Mouse (Mus musculus): Measurements from ENCODE around the gene Iqgap1. TPM values are rescaled to one million over a fixed set of nuclear protein-coding genes. Genes with fewer than 3 reads are reported as not detected.

The Iqgap1 gene
- polyA plus RNA-seq, 1 experiment from 2014 or later: 28.0 TPM

GRCm38 (mm10) chr7:80697859-80698258 is 127.9 kb downstream of the Iqgap1 start:
- no peak overlapping the region for H3K27ac ChIP-seq (ENCODE audit: low read depth, low read length)

GRCm38 (mm10) chr7:80696903-80697302 is 128.9 kb downstream of the Iqgap1 start:
- no peak overlapping the region for H3K9ac ChIP-seq (ENCODE audit: low read length)
- no peaks in the 10 kb centered on the region for H3K27me3 ChIP-seq (ENCODE audit: control insufficient read depth, insufficient read depth, low read length)
- no peaks in the 10 kb centered on the region for H3K4me1 ChIP-seq (replicated peaks; ENCODE audit: control insufficient read depth, insufficient read depth, low read length)
- no peak for ATAC-seq (replicated peaks; ENCODE audit: low FRiP score)
- H3K4me3 ChIP-seq (ENCODE audit: low read depth, low read length): no peak overlapping the region
- H3K9me3 ChIP-seq (ENCODE audit: control insufficient read depth, low read length): no peaks in the 10 kb centered on the region
- no peaks in the 10 kb centered on the region for H3K36me3 ChIP-seq (ENCODE audit: control insufficient read depth, insufficient read depth, low read length)
- no peak overlapping the region for H3K4me2 ChIP-seq (ENCODE audit: low read depth, low read length, severe bottlenecking)
- 71% methylated on average over 4 of the region's 4 CpGs for WGBS
- no peak overlapping the region for H3K27ac ChIP-seq (ENCODE audit: low read depth, low read length)
- no peak for DNase-seq (ENCODE audit: low spot score)

More at GRCm38 (mm10) chr7:80697859-80698258, 127.9 kb downstream of the Iqgap1 start:
- no peaks in the 10 kb centered on the region for H3K36me3 ChIP-seq (ENCODE audit: control insufficient read depth, insufficient read depth, low read length)
- no peak overlapping the region for H3K4me3 ChIP-seq (ENCODE audit: low read depth, low read length)
- no peaks in the 10 kb centered on the region for H3K4me1 ChIP-seq (replicated peaks; ENCODE audit: control insufficient read depth, insufficient read depth, low read length)
- 82% methylated on average over 5 of the region's 5 CpGs for WGBS
- no peak for DNase-seq (ENCODE audit: low spot score)
- H3K9me3 ChIP-seq (ENCODE audit: control insufficient read depth, low read length): no peaks in the 10 kb centered on the region
- no peak overlapping the region for H3K9ac ChIP-seq (ENCODE audit: low read length)
- no peaks in the 10 kb centered on the region for H3K27me3 ChIP-seq (ENCODE audit: control insufficient read depth, insufficient read depth, low read length)
- no peak for ATAC-seq (replicated peaks; ENCODE audit: low FRiP score)
- no peak overlapping the region for H3K4me2 ChIP-seq (ENCODE audit: low read depth, low read length, severe bottlenecking)

GRCm38 (mm10) chr7:80696334-80696733 is 129.4 kb downstream of the Iqgap1 start:
- WGBS: 72% methylated on average over 1 of the region's 1 CpGs
- Histone ChIP-seq H3K36me3 (ENCODE audit: control insufficient read depth, insufficient read depth, low read length) (no peaks in the 10 kb centered on the region), H3K9ac (ENCODE audit: low read length) (no peak overlapping the region), H3K4me2 (ENCODE audit: low read depth, low read length, severe bottlenecking) (no peak overlapping the region), H3K27ac (ENCODE audit: low read depth, low read length) (no peak overlapping the region), H3K27me3 (ENCODE audit: control insufficient read depth, insufficient read depth, low read length) (no peaks in the 10 kb centered on the region), H3K9me3 (ENCODE audit: control insufficient read depth, low read length) (no peaks in the 10 kb centered on the region), H3K4me3 (ENCODE audit: low read depth, low read length) (no peak overlapping the region), H3K4me1 (replicated peaks; ENCODE audit: control insufficient read depth, insufficient read depth, low read length) (no peaks in the 10 kb centered on the region)
- no peak for DNase-seq (ENCODE audit: low spot score)
- ATAC-seq (replicated peaks; ENCODE audit: low FRiP score): no peak

- Histone ChIP-seq H3K4me3 (ENCODE audit: low read depth, low read length) (no peak overlapping the region), H3K27me3 (ENCODE audit: control insufficient read depth, insufficient read depth, low read length) (no peaks in the 10 kb centered on the region), H3K4me2 (ENCODE audit: low read depth, low read length, severe bottlenecking) (no peak overlapping the region), H3K4me1 (replicated peaks; ENCODE audit: control insufficient read depth, insufficient read depth, low read length) (no peaks in the 10 kb centered on the region), H3K36me3 (ENCODE audit: control insufficient read depth, insufficient read depth, low read length) (no peaks in the 10 kb centered on the region), H3K9me3 (ENCODE audit: control insufficient read depth, low read length) (no peaks in the 10 kb centered on the region), H3K27ac (ENCODE audit: low read depth, low read length) (no peak overlapping the region), H3K9ac (ENCODE audit: low read length) (no peak overlapping the region)
- DNase-seq (ENCODE audit: low spot score): no peak
- ATAC-seq (replicated peaks; ENCODE audit: low FRiP score): no peak
- WGBS: 91% methylated on average over 9 of the region's 9 CpGs
These were observed 133.3 kb downstream of the Iqgap1 start for GRCm38 (mm10) chr7:80692472-80692871.

- H3K9ac ChIP-seq (ENCODE audit: low read length): no peak overlapping the region
- WGBS: 72% methylated on average over 6 of the region's 6 CpGs
- no peak overlapping the region for H3K4me3 ChIP-seq (ENCODE audit: low read depth, low read length)
- no peak overlapping the region for H3K4me2 ChIP-seq (ENCODE audit: low read depth, low read length, severe bottlenecking)
- ATAC-seq (replicated peaks; ENCODE audit: low FRiP score) (no peak), DNase-seq (ENCODE audit: low spot score) (no peak)
- H3K27me3 ChIP-seq (ENCODE audit: control insufficient read depth, insufficient read depth, low read length): no peaks in the 10 kb centered on the region
- H3K27ac ChIP-seq (ENCODE audit: low read depth, low read length): no peak overlapping the region
- H3K9me3 ChIP-seq (ENCODE audit: control insufficient read depth, low read length): no peaks in the 10 kb centered on the region
- no peaks in the 10 kb centered on the region for H3K36me3 ChIP-seq (ENCODE audit: control insufficient read depth, insufficient read depth, low read length)
- no peaks in the 10 kb centered on the region for H3K4me1 ChIP-seq (replicated peaks; ENCODE audit: control insufficient read depth, insufficient read depth, low read length)
These were observed 134.6 kb downstream of the Iqgap1 start for GRCm38 (mm10) chr7:80691131-80691530.

- H3K27ac ChIP-seq (ENCODE audit: low read depth, low read length): peak overlapping the region; percentile 88
- peak overlapping the region; percentile 84 for H3K4me3 ChIP-seq (ENCODE audit: low read depth, low read length)
- no peaks in the 10 kb centered on the region for H3K4me1 ChIP-seq (replicated peaks; ENCODE audit: control insufficient read depth, insufficient read depth, low read length)
- no peaks in the 10 kb centered on the region for H3K27me3 ChIP-seq (ENCODE audit: control insufficient read depth, insufficient read depth, low read length)
- H3K4me2 ChIP-seq (ENCODE audit: low read depth, low read length, severe bottlenecking): peak overlapping the region; percentile 85
- no peak for ATAC-seq (replicated peaks; ENCODE audit: low FRiP score)
- H3K9ac ChIP-seq (ENCODE audit: low read length): peak overlapping the region; percentile 94
- DNase-seq (ENCODE audit: low spot score): no peak
- 23% methylated on average over 10 of the region's 10 CpGs for WGBS
- H3K36me3 ChIP-seq (ENCODE audit: control insufficient read depth, insufficient read depth, low read length): no peaks in the 10 kb centered on the region
- no peaks in the 10 kb centered on the region for H3K9me3 ChIP-seq (ENCODE audit: control insufficient read depth, low read length)
These were observed 136.6 kb downstream of the Iqgap1 start for GRCm38 (mm10) chr7:80689221-80689591.

- H3K9ac ChIP-seq (ENCODE audit: low read length): peak within 1 kb of the TSS; percentile 94
- H3K4me1 ChIP-seq (replicated peaks; ENCODE audit: control insufficient read depth, insufficient read depth, low read length): no peaks in the 10 kb centered on the region
- H3K4me3 ChIP-seq (ENCODE audit: low read depth, low read length): peak within 1 kb of the TSS; percentile 84
- peak within 1 kb of the TSS; percentile 88 for H3K27ac ChIP-seq (ENCODE audit: low read depth, low read length)
- no peaks in the 10 kb centered on the region for H3K36me3 ChIP-seq (ENCODE audit: control insufficient read depth, insufficient read depth, low read length)
- H3K4me2 ChIP-seq (ENCODE audit: low read depth, low read length, severe bottlenecking): peak within 1 kb of the TSS; percentile 85
- ATAC-seq (replicated peaks; ENCODE audit: low FRiP score) (peak; percentile 87), DNase-seq (ENCODE audit: low spot score) (peak; percentile 82)
- under 1% methylated on average over 67 of the region's 83 CpGs for WGBS
- no peaks in the 10 kb centered on the region for H3K9me3 ChIP-seq (ENCODE audit: control insufficient read depth, low read length)
- H3K27me3 ChIP-seq (ENCODE audit: control insufficient read depth, insufficient read depth, low read length): no peaks in the 10 kb centered on the region
These were observed 137.1 kb downstream of the Iqgap1 start, which contains the start of gene Crtc3 for GRCm38 (mm10) chr7:80688556-80689220. Crtc3 (minus strand) TSS chr7:80688877.

- ATAC-seq (replicated peaks; ENCODE audit: low FRiP score) (peak; percentile 57), DNase-seq (ENCODE audit: low spot score) (peak; percentile 83)
- H3K27me3 ChIP-seq (ENCODE audit: control insufficient read depth, insufficient read depth, low read length): no peaks in the 10 kb centered on the region
- H3K4me2 ChIP-seq (ENCODE audit: low read depth, low read length, severe bottlenecking): peak overlapping the region; percentile 85
- H3K4me3 ChIP-seq (ENCODE audit: low read depth, low read length): peak overlapping the region; percentile 84
- H3K4me1 ChIP-seq (replicated peaks; ENCODE audit: control insufficient read depth, insufficient read depth, low read length): no peaks in the 10 kb centered on the region
- H3K36me3 ChIP-seq (ENCODE audit: control insufficient read depth, insufficient read depth, low read length): no peaks in the 10 kb centered on the region
- H3K27ac ChIP-seq (ENCODE audit: low read depth, low read length): peak overlapping the region; percentile 88
- H3K9me3 ChIP-seq (ENCODE audit: control insufficient read depth, low read length): no peaks in the 10 kb centered on the region
- peak overlapping the region; percentile 94 for H3K9ac ChIP-seq (ENCODE audit: low read length)
- WGBS: 1% methylated on average over 68 of the region's 69 CpGs
These were observed 137.8 kb downstream of the Iqgap1 start for GRCm38 (mm10) chr7:80687721-80688555.

Measured in forebrain, embryonic 11.5 days (tissue).